Mouse (Mus musculus): ENCODE measurements at regions not wholly inside any gene's neighbourhood (a gene's known extent, or its start where the extent isn't known, plus 50 kb on each side); places are given as distances from the start of the nearest gene placed in this dataset.
"Not testable (repeated sequence)": the region's sequence is repeated elsewhere in the genome, so short reads cannot be mapped to it uniquely, and the experiment has no call there.

DNA sequence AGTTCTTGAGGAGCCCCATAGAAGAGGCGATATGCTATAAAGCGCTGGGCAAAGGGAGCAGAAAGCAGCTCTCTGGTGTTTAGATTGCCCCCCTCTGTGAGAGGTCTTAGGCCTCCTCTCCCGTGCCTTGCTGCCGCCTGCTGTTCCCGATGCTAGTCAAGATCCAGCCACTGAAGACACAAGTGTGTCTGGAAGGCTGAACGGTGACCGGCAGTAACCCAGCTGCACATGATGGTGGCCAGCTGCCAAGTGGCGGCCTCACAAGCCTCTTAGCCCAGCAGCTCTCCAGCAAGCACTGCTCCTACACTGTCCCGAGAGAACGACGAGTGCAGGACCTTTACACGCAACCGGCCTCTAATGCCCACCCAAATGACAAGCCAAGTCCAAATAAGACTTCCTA, 104.1 kb upstream of the Abca1 start:
- no peak for DNase-seq (ENCODE audit: low read depth, low spot score)

DNA sequence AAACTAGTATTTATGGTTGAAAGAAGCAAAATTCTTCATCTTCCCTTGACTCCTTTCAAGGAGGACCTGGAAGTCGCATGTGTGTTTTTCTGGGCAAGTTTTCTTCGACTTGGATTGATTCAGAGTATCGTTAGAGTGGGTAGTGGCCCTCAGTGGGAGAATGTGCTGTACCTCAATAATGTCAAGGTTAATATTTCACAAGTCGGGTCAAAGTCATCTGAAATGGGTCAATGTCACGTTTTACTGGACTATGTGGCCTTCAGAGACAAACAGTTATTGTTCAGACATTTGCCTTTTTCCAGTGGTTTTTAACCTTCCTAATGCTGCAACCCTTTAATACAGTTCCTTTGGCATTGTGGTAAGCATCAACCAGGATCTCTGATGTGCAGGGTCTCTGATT, 102.8 kb upstream of the Abca1 start:
- no peak for DNase-seq (ENCODE audit: low read depth, low spot score)

DNA sequence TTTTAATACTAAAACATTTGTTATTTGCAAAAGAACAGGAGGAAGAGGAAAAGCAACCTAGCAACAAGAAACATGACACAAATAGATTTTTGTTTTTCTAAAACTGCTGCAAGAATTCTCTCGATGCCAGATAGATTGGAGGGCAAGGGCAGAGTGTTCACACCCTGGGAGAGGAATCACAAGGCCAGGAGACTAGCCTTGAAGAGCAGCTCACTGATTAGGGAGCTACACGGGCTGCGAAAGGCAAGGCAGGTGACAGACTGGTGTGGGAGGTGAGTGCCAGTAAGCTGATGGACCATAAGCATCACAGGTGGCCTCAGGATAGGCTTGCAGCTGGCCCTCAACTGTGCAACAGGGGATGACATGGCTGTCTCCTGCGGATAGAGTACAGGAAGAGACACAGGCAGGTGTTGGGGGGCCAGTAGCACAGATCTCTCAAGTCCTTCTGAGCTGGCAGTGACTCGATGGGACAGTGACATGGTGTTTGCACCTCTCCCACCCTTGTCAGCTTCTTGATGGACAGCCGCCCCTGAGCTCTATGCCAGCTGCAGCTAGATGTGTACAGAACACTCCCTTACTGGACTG, 102.0 kb upstream of the Abca1 start:
- DNase-seq (ENCODE audit: low read depth, low spot score): no peak

GRCm38 (mm10) chr4:53258975-53259374, 99.3 kb upstream of the Abca1 start:
- no peak for DNase-seq (ENCODE audit: low read depth, low spot score)

DNA sequence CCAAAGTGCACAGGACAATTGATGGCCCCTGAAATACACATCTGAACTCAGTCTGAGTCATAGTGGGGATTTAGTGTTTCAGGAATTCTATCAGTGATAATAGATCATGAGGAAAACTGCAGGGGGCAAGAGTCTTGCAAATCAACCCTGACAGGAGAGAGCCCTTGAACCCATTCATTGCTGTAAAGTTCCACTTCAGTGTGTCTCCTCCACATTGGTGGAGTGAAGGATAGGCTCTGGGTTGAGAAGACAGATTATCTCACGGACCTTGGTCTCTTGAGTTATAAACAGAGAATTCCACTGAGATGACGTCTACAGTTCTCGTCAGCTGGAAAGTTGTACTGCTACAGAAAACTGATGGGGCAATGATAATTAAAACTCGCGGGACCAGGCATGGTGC, 97.3 kb upstream of the Abca1 start:
- DNase-seq (ENCODE audit: low read depth, low spot score): no peak

DNA sequence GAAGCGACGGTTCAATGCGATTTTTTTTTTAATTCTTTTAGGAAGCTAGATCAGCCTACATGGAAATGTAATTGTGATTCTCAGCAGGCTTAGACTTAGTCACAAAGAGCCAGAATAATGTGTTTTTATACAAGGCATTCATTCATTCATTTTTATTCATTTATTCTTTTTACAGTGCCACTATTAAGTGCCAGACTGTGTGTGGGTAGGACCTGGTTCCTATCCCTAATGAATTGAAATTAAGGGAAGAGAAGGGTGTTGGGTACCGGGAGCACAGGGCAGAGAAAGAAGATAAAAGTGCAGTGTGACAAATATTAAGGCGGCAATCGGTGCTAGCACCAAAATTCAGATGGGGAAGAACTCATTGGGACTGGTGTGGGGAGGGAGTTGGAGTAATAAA, 94.8 kb upstream of the Abca1 start:
- DNase-seq (ENCODE audit: low read depth, low spot score): no peak

DNA sequence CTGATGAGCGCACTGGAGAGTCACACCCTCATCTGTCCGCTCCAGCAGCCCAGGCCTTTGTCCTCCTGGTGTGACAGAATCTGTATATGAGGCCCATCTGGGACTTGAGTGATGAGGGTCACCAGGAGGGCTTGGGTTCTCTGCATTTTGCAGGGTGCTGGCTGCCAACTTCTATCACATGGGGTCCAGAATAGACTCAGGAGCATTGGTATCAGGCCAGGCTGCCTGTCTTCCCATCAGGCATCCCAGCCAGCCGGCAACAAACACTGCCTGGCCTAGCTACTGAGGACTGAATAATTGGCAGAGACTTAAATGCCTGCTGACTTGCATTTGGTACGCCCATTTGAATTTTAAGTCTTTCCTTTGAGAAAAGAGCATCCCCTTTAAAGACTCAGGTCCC, 94.0 kb upstream of the Abca1 start:
- DNase-seq (ENCODE audit: low read depth, low spot score): peak; percentile 38

- no peak for DNase-seq (ENCODE audit: low read depth, low spot score)
Observed at GRCm38 (mm10) chr4:53250325-53250724, 90.6 kb upstream of the Abca1 start.

DNA sequence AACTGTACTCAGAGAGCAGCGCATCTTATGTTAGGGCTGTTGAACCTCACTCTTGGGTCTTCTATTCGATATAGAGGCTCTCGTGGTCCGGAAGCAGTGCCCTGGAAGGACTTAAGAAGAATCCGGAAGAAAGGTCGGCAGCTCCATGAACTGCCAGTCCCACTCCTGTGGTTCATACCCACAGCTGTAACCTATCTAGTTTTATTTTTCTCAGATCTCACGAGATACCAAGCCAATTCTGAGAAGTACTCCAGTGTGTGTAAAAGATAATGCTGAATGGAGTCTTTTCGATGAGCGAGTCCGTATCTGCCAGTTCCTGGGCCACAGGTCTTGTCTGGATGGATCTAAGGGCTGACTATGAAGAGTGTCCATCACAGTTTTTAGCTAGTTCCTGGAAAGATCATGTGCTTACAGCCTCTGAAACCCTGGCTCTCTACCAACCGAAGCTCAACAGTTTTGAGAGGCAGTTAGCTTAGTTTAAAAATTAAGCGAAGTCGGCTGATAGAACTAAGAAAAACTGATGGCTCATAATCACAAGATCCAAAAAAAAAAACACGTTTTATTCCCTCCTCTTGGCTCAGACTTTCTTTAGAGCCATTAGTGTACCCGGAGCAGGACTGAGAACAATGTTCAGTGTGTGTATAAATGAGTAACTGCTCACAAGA, 86.5 kb upstream of the Abca1 start:
- no peak for DNase-seq (ENCODE audit: low read depth, low spot score)

DNA sequence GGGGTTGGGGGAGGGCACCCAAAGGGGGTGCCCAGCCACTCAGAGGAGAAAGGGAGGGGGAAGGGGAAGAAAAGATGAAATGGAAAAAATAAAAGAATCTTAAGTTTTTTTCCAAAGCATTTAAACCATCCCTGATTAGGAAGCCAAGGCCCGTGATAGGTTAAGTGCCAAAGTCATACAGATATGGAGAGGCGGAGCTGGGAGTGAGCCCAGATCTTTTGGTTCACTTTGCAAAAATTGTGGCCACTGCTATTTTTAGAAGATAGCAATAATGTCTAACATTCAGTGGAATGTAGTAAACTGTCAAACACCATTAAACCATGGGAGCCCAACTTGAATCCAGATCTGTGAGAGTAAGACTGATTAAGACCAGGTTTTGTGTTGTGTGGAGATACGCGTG, 85.9 kb upstream of the Abca1 start:
- no peak for DNase-seq (ENCODE audit: low read depth, low spot score)

DNA sequence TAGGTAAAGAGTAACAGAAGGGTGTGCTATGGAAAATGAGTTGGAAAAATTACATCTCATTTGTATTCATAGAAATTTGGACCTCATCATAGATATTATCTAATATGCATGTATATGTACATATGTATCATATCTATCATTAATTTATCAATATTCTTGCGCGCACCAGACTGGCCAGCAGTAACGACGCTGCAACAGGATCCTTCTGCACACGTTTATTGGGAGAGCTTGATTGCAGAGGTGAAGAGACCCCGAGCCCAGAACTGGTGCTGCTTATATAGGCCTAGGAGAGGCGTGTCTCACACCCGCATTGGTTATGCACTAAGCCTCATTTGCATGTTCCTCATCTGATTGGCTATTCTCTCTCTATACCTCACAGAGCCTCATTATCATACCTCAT, 83.8 kb upstream of the Abca1 start:
- not testable (repeated sequence) for DNase-seq (ENCODE audit: low read depth, low spot score)

DNA sequence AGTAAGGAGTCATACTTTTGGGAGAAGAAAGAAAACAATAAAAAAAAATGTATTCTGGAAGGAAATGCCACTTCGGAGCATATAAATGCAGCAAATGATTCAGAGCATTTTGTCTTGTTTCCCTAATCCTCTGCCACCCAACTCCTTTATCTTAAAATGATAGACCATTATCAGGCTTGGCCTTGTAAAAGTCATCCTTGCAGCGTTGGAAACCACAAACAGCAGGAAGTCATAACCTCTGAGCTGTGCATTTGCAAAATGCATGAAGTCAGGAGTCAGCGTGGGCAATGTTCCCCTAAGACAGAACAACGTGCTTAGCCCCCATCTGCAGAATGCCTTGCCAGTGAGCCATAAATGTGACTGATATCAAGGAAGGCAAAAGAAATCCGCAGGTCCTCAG, 80.2 kb upstream of the Abca1 start:
- DNase-seq (ENCODE audit: low read depth, low spot score): no peak

DNA sequence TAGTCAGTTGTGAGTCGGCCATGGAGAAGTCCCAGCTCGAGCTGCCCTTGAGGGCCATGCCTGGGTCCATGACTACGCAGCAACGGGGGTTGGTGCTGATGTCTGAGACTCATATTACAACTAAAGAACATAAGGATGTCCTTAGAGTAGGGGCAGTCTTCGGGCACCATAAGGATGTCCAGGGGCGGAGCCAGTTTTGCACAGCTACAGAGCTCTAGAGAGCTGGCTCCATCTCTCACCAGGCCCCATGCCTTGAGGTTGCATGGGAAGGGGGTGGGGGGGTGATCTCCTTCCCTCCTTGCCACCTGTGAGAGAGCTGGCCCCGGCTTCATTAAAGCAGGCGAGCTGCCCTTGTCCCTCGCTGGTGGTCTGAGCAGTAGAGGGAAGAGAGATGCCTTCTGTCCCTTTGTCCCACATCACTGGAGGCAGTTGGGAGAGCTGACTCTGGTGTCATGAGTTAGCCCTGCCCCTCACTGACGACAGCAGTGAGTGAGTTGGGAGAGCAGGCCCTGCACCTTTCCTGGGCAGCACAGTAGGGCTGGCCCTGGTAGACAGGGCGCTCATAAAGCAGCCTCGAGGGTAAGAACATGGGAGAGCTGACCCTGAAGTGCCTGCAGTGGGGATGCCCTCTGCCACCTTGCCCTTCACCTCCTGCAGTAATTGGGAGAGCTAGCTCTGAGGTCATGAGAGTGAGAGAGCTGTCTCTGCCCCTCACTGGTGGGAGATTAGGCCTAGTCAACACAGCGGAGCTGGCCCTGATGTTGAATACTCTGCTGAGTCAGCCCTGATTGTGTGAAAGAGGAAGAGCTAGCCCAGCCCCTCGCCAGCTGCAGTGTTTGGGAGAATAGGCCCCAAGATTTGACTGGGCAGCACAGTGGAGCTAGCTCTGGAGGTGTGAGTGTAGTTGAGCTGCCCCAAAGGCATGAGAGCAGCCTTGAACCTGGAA, 78.9 kb upstream of the Abca1 start:
- DNase-seq (ENCODE audit: low read depth, low spot score): peak; percentile 27

- peak; percentile 82 for DNase-seq (ENCODE audit: low read depth, low spot score)
Observed at GRCm38 (mm10) chr4:53235870-53236269, 76.2 kb upstream of the Abca1 start.

GRCm38 (mm10) chr4:53232436-53232835, 72.7 kb upstream of the Abca1 start:
- peak; percentile 79 for DNase-seq (ENCODE audit: low read depth, low spot score)

DNA sequence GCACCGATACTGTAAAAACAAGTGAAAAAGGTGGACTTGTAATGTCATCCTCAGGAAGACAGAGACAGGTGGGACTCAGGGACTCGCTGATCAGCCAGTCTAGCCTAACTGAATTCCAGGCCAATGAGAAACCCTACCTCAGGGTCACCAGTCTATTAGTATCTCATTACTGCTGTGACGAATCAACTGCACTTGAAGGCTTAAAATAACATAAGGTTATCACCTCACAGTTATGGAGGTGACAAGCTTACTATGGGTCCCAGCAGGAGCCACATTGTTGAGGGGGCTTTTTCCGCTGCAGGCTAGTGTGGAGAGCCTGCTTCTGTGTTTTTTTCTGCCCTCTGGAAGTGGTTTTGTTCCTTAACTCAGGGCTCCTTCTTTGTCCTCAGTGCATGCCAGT, 72.2 kb upstream of the Abca1 start:
- DNase-seq (ENCODE audit: low read depth, low spot score): no peak

- no peak for DNase-seq (ENCODE audit: low read depth, low spot score)
Observed at GRCm38 (mm10) chr4:53231046-53231445, 71.4 kb upstream of the Abca1 start.

DNA sequence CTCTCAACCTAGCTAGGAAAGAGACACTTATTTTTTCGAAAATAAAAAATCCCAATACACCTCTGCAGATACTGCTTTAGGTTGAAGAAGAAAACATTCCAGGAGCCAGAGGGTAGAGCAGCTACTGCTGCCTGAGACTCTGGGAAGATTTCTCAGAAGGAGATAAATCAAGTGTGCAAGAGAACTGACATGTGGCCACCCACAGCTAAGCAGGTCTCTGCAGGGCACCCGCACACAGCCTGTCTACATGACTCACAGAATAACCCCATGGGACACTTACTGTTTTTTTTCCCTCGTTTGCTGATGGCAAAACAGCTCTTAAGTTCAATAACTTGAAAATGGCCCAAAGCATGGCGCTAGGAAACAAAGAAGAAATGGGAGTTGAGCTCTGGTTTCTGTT, 68.7 kb upstream of the Abca1 start:
- DNase-seq (ENCODE audit: low read depth, low spot score): no peak

DNA sequence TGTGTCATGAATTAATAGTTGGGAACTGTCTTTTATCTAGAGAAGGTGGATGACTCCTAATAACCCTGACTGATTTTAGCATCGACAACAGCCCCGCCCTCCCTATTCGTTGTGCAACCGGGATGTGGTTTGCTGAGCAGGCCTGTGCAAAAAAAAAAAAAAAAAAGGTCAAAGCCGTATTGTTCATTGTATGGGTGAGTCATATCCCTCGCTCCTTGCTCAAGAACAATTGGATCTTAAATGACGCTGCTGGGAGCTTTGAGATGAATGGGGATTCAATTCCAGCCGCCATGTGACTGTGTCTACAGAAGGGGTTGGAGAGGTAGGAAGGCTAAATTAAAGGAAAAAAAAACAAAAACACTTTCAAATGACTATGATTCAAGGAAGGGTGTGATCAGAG, 68.1 kb upstream of the Abca1 start:
- DNase-seq (ENCODE audit: low read depth, low spot score): peak; percentile 43

- DNase-seq (ENCODE audit: low read depth, low spot score): no peak
Observed at GRCm38 (mm10) chr4:53227071-53227470, 67.4 kb upstream of the Abca1 start.

DNA sequence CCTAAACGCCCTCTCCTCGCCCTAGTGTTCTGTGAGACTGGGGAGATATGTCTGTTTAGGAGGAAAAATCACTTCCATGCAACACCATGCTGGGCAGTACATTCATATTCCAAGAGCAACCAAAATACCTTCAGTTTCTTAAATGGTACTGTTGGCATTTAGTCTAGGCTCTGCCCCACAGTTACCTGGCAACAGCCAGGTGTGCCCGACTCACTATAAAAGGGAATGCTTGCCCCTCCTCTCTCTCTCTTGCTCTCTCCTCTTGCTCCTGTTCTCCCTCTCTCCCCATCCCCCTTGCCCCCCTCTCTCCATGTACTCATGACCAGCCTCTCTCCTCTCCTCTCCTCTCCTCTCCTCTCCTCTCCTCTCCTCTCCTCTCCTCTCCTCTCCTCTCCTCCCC, 66.7 kb upstream of the Abca1 start:
- DNase-seq (ENCODE audit: low read depth, low spot score): no peak

- no peak for DNase-seq (ENCODE audit: low read depth, low spot score)
Observed at GRCm38 (mm10) chr4:53223379-53223778, 63.7 kb upstream of the Abca1 start.

- DNase-seq (ENCODE audit: low read depth, low spot score): no peak
Observed at GRCm38 (mm10) chr4:53220809-53221208, 61.1 kb upstream of the Abca1 start.

Measured in ZHBTc4 (cell line).